Mouse (Mus musculus): ENCODE measurements around the gene Ppp2r5e.

DNA sequence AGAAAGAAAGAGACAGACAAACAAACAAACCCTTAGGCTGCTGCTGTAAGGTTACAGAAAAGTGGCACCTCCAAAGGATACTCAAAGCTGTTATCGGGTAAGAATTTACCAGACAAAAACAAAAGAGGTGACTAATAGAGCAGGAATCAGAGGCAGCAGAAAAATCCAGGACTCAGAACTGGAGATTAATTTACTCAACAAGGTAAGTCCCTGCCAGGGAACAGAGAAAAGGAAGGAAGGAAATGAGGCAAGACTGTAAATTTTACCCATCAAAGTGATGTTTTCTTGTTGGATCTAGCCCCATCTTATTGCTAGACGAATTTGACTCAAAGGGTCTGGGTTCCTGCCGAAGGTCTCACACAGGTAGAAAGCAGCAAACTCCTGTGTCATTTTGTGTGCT is 41.0 kb downstream of the Ppp2r5e start:
- TF ChIP-seq POLR2A (IDR thresholded peaks at IDR 0.05; ENCODE audit: insufficient read depth, low read depth, low read length) = no peak
- TF ChIP-seq EP300 (IDR thresholded peaks at IDR 0.05; ENCODE audit: insufficient read depth, low read depth, low read length) = no peak
- no peak for TF ChIP-seq CTCF (IDR thresholded peaks at IDR 0.05)
